Mouse (Mus musculus) kidney, embryonic 15.5 days (tissue): ENCODE measurements around the gene Plin1. TPM values are rescaled to one million over a fixed set of nuclear protein-coding genes. Genes with fewer than 3 reads are reported as not detected.

Source experiments
- ATAC-seq: fragments of 200-750 bp; cut with Nextera tagmentation; replicated peaks from 2 replicates; pipeline ENCODE4 v1.8.0; 2017; ENCODE audit warnings: moderate TSS enrichment; ENCODE audit not compliant: low FRiP score
- H3K27ac ChIP-seq: fragments of 300-500 bp; sonication (generic); 2 replicates; pipeline ENCODE4 v1.5.1; 2015; ENCODE audit warnings: mild to moderate bottlenecking, inconsistent platforms
- H3K27me3 ChIP-seq: fragments of 300-500 bp; sonication (generic); 2 replicates; pipeline ENCODE4 v1.6.1; 2015; ENCODE audit warnings: inconsistent platforms
- H3K36me3 ChIP-seq: fragments of 300-500 bp; sonication (generic); 2 replicates; pipeline ENCODE4 v1.6.1; 2015; ENCODE audit warnings: inconsistent platforms
- H3K4me1 ChIP-seq: fragments of 300-500 bp; sonication (generic); 2 replicates; pipeline ENCODE4 v1.6.1; 2015; ENCODE audit warnings: inconsistent platforms
- H3K4me2 ChIP-seq: fragments of 300-500 bp; sonication (generic); 2 replicates; pipeline ENCODE4 v1.6.1; 2015; ENCODE audit warnings: moderate library complexity, mild to moderate bottlenecking, inconsistent platforms
- H3K4me3 ChIP-seq: fragments of 300-500 bp; sonication (generic); replicated peaks from 2 replicates; pipeline ENCODE4 v1.5.1; 2015; ENCODE audit warnings: mild to moderate bottlenecking, inconsistent platforms
- H3K9ac ChIP-seq: fragments of 300-500 bp; sonication (generic); 2 replicates; pipeline ENCODE4 v1.6.1; 2015; ENCODE audit warnings: mild to moderate bottlenecking, inconsistent platforms
- H3K9me3 ChIP-seq: fragments of 300-500 bp; sonication (generic); replicated peaks from 2 replicates; pipeline ENCODE4 v1.6.1; 2016; ENCODE audit warnings: inconsistent platforms
- WGBS: fragments of 180-500 bp; shearing (Covaris S2); methylation state at CpG from one replicate; pipeline ENCODE4 v1.1.7; 2015; ENCODE audit warnings: mixed read lengths; 5-methylcytosine and 5-hydroxymethylcytosine counted together
- polyA plus RNA-seq: library from polyadenylated mRNA; unstranded; fragments of >200 nt; fragmentation: Nextera tagmentation; extraction: Ambion mirVana; gene quantifications from 2 replicates; pipeline ENCODE4 v1.2.1, GENCODE M21; 2015

Plin1 gene
- polyA plus RNA-seq, 1 experiment from 2014 or later = 0.70 TPM

DNA sequence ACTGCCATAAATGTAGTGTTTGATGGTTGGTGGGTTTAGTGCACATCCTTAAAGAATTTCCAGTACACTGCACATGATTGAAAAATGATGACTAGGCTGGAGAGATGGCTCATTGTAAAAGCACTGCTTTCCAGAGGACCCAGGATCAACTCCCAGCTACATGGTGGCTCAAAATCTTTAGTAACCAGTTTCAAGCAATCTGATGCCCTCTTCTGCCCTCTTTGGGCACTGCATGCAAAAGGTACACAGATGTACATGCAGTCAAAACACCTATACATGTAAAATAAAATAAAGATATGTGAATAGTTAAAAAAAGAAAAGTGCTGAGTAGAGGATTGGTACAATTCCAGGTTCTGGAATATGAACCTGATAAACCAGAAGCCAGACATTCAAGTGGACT lies 53.5 kb downstream of the Plin1 start:
- Histone ChIP-seq H3K4me1 (no peaks in the 10 kb centered on the region), H3K27me3 (no peaks in the 10 kb centered on the region), H3K9me3 (no peaks in the 10 kb centered on the region), H3K27ac (no peak overlapping the region), H3K9ac (no peak overlapping the region), H3K36me3 (peaks cover 91% of the 10 kb centered on the region), H3K4me3 (no peak overlapping the region), H3K4me2 (no peak overlapping the region)
- ATAC-seq = no peak

DNA sequence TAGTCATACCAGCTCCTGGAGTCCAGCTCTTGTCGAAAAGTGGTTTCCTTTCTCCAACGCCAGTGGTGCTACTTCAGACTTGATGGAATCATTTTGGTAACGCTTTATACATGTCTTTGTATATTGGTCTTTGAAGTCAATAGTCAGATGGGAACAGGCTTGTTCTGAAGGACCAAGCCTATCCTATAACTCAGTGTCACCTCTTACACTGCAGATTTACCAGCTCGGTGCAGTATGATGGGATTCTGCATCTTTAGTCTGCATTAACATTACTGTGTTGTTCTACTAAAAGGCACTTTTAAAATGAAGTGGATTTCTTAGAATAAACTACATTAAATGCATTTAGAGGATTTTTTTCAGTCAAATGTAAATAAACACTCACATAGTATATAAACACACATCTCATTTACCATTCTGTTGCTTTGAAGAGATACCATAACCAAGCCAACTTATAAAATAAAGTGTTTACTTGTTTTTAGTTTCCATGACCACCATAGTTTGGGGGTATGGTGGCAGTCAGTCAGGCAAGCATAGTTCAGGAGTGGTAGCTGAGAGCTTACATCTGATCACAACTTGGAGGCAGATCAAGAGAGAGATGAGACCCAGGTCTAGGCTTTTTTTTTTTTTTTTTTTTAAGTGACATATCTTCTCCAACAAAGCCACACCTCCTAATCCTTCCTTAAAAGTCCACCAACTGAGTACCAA lies 61.7 kb downstream of the Plin1 start:
- H3K9me3 ChIP-seq = no peaks in the 10 kb centered on the region
- no peak overlapping the region for H3K4me3 ChIP-seq
- no peaks in the 10 kb centered on the region for H3K4me1 ChIP-seq
- peaks cover 88% of the 10 kb centered on the region for H3K36me3 ChIP-seq
- H3K27me3 ChIP-seq = no peaks in the 10 kb centered on the region
- no peak overlapping the region for H3K27ac ChIP-seq
- no peak overlapping the region for H3K4me2 ChIP-seq
- ATAC-seq = no peak
- 94% methylated on average over 4 of the region's 4 CpGs for WGBS
- no peak overlapping the region for H3K9ac ChIP-seq

Other genes starting within 250 kb of the Plin1 start
- 28.8 and 29.9 TPM in 2 replicates for gene Rhcg, start 115.2 kb downstream of the Plin1 start, polyA plus RNA-seq
- gene Ticrr, start 72.7 kb downstream of the Plin1 start, polyA plus RNA-seq = 11.2 and 11.6 TPM in 2 replicates
- 5.0 and 5.1 TPM in 2 replicates for gene Kif7, start 17.2 kb downstream of the Plin1 start, polyA plus RNA-seq
- 11.4 and 12.2 TPM in 2 replicates for gene Pex11a, start 10.2 kb upstream of the Plin1 start, polyA plus RNA-seq
- 0.39 and 0.55 TPM in 2 replicates for gene Wdr93, start 10.3 kb upstream of the Plin1 start, polyA plus RNA-seq
- gene Mesp1, start 60.9 kb upstream of the Plin1 start, polyA plus RNA-seq = not detected in 2 replicates
- 0.82 and 1.5 TPM in 2 replicates for gene Mesp2, start 77.8 kb upstream of the Plin1 start, polyA plus RNA-seq
- 72.4 and 81.7 TPM in 2 replicates for gene Anpep, start 128.2 kb upstream of the Plin1 start, polyA plus RNA-seq
- gene Ap3s2, start 187.7 kb upstream of the Plin1 start, polyA plus RNA-seq = 36.6 and 43.2 TPM in 2 replicates
- 30.5 and 30.7 TPM in 2 replicates for gene Arpin, start 202.5 kb upstream of the Plin1 start, polyA plus RNA-seq